Comparison of ENCODE assay signal across 8 mouse cellular contexts in genomic region chr14:122181815-122182157, GRCm38 (mm10). TPM values are rescaled to one million over a fixed set of nuclear protein-coding genes. Genes with fewer than 3 reads are reported as not detected.
DNase-seq lines count a peak whose midpoint lies in the region; ATAC-seq and TF ChIP-seq lines count a peak whose summit lies in the region.

No protein-coding gene starts in this region.

- ATAC-seq in forebrain, embryonic 14.5 days: no peak
- ATAC-seq in liver, postnatal 0 days: peak; percentile 66

- TF ChIP-seq POLR2A in cerebellum, adult 2 months (IDR thresholded peaks at IDR 0.05; ENCODE audit: borderline replicate concordance, insufficient read depth, low read length): no peak

- no peak; the same call in 1 of the 2 replicates for TF ChIP-seq EP300 in liver, postnatal 0 days (IDR thresholded peaks at IDR 0.05; ENCODE audit: low read depth)

- under 1% methylated on average over 12 of the region's 12 CpGs for WGBS in cerebellum, adult 2 months
- 2% methylated on average over 12 of the region's 12 CpGs for WGBS in forebrain, embryonic 14.5 days
- 2% methylated on average over 11 of the region's 12 CpGs for WGBS in liver, postnatal 0 days (ENCODE audit: insufficient replicate concordance)

- no peaks in the 10 kb centered on the region for H3K79me2 ChIP-seq in C2C12 (ENCODE audit: control insufficient read depth, insufficient read depth)

- H3K4me1 ChIP-seq in cerebellum, adult 2 months (ENCODE audit: control insufficient read depth, insufficient read depth, low read length): no peaks in the 10 kb centered on the region; the same call in 1 of the 2 replicates
- no peaks in the 10 kb centered on the region for H3K4me1 ChIP-seq in forebrain, embryonic 14.5 days (ENCODE audit: control insufficient read depth, insufficient read depth, low read length)
- H3K4me1 ChIP-seq in liver, postnatal 0 days (ENCODE audit: insufficient read depth): peaks cover 21% of the 10 kb centered on the region

- H3K36me3 ChIP-seq in C2C12 (ENCODE audit: control insufficient read depth, insufficient read depth): no peaks in the 10 kb centered on the region
- no peaks in the 10 kb centered on the region for H3K36me3 ChIP-seq in forebrain, embryonic 14.5 days (ENCODE audit: control insufficient read depth, insufficient read depth, low read length)
- no peaks in the 10 kb centered on the region for H3K36me3 ChIP-seq in liver, postnatal 0 days (replicated peaks; ENCODE audit: insufficient read depth, low read length)

- TF ChIP-seq CTCF in cerebellum, adult 2 months (IDR thresholded peaks at IDR 0.05; ENCODE audit: borderline replicate concordance, insufficient read depth, low read depth, low read length): no peak
- no peak for TF ChIP-seq CTCF in C2C12 (IDR thresholded peaks at IDR 0.05; ENCODE audit: control insufficient read depth, insufficient read depth, insufficient read length)
- peak; percentile 24; the same call in 1 of the 2 replicates for TF ChIP-seq CTCF in liver, postnatal 0 days (IDR thresholded peaks at IDR 0.05; ENCODE audit: low read depth)

- H3K9me3 ChIP-seq in forebrain, embryonic 14.5 days (replicated peaks; ENCODE audit: control insufficient read depth, low read length): no peaks in the 10 kb centered on the region
- no peaks in the 10 kb centered on the region for H3K9me3 ChIP-seq in liver, postnatal 0 days (ENCODE audit: low read length)

- H3K27ac ChIP-seq in cerebellum, adult 2 months (ENCODE audit: insufficient read depth, low read length): 0 out of 2 replicates have a peak overlapping the region, but pooled peaks have one; percentile 8
- no peak overlapping the region for H3K27ac ChIP-seq in forebrain, embryonic 14.5 days (ENCODE audit: low read depth, low read length)
- H3K27ac ChIP-seq in liver, postnatal 0 days (ENCODE audit: low read depth): peak overlapping the region; percentile 69

- peak overlapping the region; percentile 65 for H3K4me3 ChIP-seq in cerebellum, adult 2 months (replicated peaks; ENCODE audit: insufficient read depth, low read depth, low read length)
- peak overlapping the region; percentile 52 for H3K4me3 ChIP-seq in C2C12 (ENCODE audit: insufficient read depth, poor library complexity, severe bottlenecking)
- H3K4me3 ChIP-seq in forebrain, embryonic 14.5 days (ENCODE audit: low read depth, low read length): peak overlapping the region; percentile 58
- H3K4me3 ChIP-seq in liver, postnatal 0 days (ENCODE audit: low read depth, low read length): peak overlapping the region; percentile 91

- peak overlapping the region; percentile 62 for H3K9ac ChIP-seq in forebrain, embryonic 14.5 days (ENCODE audit: low read length)
- peak overlapping the region; percentile 73 for H3K9ac ChIP-seq in liver, postnatal 0 days (replicated peaks)

- peak overlapping the region; percentile 86 for H3ac ChIP-seq in C2C12 (ENCODE audit: control insufficient read depth, insufficient read length, low read depth)

- H3K79me3 ChIP-seq in C2C12 (ENCODE audit: low read depth): no peaks in the 10 kb centered on the region

- no peak for DNase-seq in cerebellum, adult 2 months
- no peak for DNase-seq in cerebellum, adult 18-20 months
- DNase-seq in forebrain, embryonic 14.5 days (ENCODE audit: low spot score): no peak
- no peak for DNase-seq in liver, postnatal 0 days
- no peak for DNase-seq in embryo, embryonic 9.5 days (ENCODE audit: extremely low spot score)
- no peak for DNase-seq in cerebellum, adult 8-10 months
- no peak for DNase-seq in embryo, embryonic 10 days (ENCODE audit: low spot score)

- H3K27me3 ChIP-seq in cerebellum, adult 2 months (ENCODE audit: control insufficient read depth, insufficient read depth, low read length): no peaks in the 10 kb centered on the region
- no peaks in the 10 kb centered on the region for H3K27me3 ChIP-seq in C2C12 (ENCODE audit: control insufficient read depth, insufficient read depth, insufficient read length)
- H3K27me3 ChIP-seq in forebrain, embryonic 14.5 days (replicated peaks; ENCODE audit: control insufficient read depth, insufficient read depth, low read length): no peaks in the 10 kb centered on the region
- H3K27me3 ChIP-seq in liver, postnatal 0 days (ENCODE audit: insufficient read depth, low read length): no peaks in the 10 kb centered on the region

- peak overlapping the region; percentile 58 for H3K4me2 ChIP-seq in forebrain, embryonic 14.5 days (ENCODE audit: low read length)
- peak overlapping the region; percentile 87 for H3K4me2 ChIP-seq in liver, postnatal 0 days (ENCODE audit: low read depth, low read length)

TF ChIP-seq in C2C12, 6 proteins besides CTCF, POLR2A, EP300 and RAD21:
- TF ChIP-seq MYOD1 (IDR thresholded peaks at IDR 0.05; ENCODE audit: control insufficient read depth, insufficient read length, low read depth): no peak
- TF ChIP-seq MAX (IDR thresholded peaks at IDR 0.05): no peak
- TF ChIP-seq MYOG (IDR thresholded peaks at IDR 0.05; ENCODE audit: control insufficient read depth, extremely low read depth, insufficient read length): no peak
- no peak for TF ChIP-seq FOSL1 (IDR thresholded peaks at IDR 0.05; ENCODE audit: insufficient read depth, low read length, poor library complexity, severe bottlenecking)
- no peak for TF ChIP-seq CEBPB (IDR thresholded peaks at IDR 0.05; ENCODE audit: low read depth)
- no peak for TF ChIP-seq USF1 (IDR thresholded peaks at IDR 0.05; ENCODE audit: low read depth)

RNA-seq across cellular contexts. Expression of gene Clybl, which starts 0.3 kb away (rescaled TPM):
- 38.1 and 40.6 TPM in 2 replicates for polyA plus RNA-seq in cerebellum, adult 2 months (2012; rRNA removed)
- 5.2 TPM for polyA plus RNA-seq in C2C12 (2012; fragmentation: generic; extraction: Trizol)
- 16.0 and 18.9 TPM in 2 replicates for polyA plus RNA-seq in forebrain, embryonic 14.5 days (2014; fragmentation: Nextera tagmentation; extraction: Ambion mirVana)
- 36.0 and 37.8 TPM in 2 replicates for polyA plus RNA-seq in liver, postnatal 0 days (2015; fragmentation: Nextera tagmentation; extraction: Ambion mirVana)
